Mouse (Mus musculus) G1E (cell line): ENCODE results near the gene Rgs17. TPM values are rescaled to one million over a fixed set of nuclear protein-coding genes. Genes with fewer than 3 reads are reported as not detected.

Source experiments
- ATAC-seq: 2 replicates; pipeline ENCODE4 v1.8.0; 2016; ENCODE audit warnings: mild to moderate bottlenecking; ENCODE audit not compliant: insufficient number of reproducible peaks, poor library complexity, low FRiP score, severe bottlenecking; ENCODE audit errors: extremely low read depth
- DNase-seq: peaks from one replicate; pipeline ENCODE4 v3.0.0; 2012; ENCODE audit warnings: low spot score
- H3K27me3 ChIP-seq: 2 replicates; pipeline ENCODE4 v1.6.1; 2012; ENCODE audit warnings: mild to moderate bottlenecking, low read length, inconsistent platforms; ENCODE audit not compliant: insufficient read depth
- H3K36me3 ChIP-seq: replicated peaks from 2 replicates; pipeline ENCODE3; 2012; ENCODE audit warnings: mild to moderate bottlenecking, inconsistent platforms
- H3K4me1 ChIP-seq: 2 replicates; pipeline ENCODE4 v1.6.1; 2012; ENCODE audit warnings: low read depth, low read length, inconsistent platforms, mixed read lengths; ENCODE audit not compliant: insufficient read depth
- H3K4me3 ChIP-seq: 2 replicates; pipeline ENCODE4 v1.5.1; 2012; ENCODE audit warnings: low read depth, mild to moderate bottlenecking, inconsistent platforms, low read length, moderate library complexity, mixed read lengths
- H3K9me3 ChIP-seq: replicated peaks from 2 replicates; pipeline ENCODE4 v1.6.1; 2012; ENCODE audit warnings: inconsistent platforms
- CTCF ChIP-seq: IDR thresholded peaks from 2 replicates; pipeline ENCODE4 v1.5.1; 2012; ENCODE audit warnings: low read depth, low read length, inconsistent platforms, mixed read lengths
- GATA1 ChIP-seq: IDR thresholded peaks from 2 replicates; pipeline ENCODE4 v1.6.1; 2012; ENCODE audit warnings: borderline replicate concordance, low read length, inconsistent platforms, mixed read lengths
- polyA plus RNA-seq: library from polyadenylated mRNA; stranded (reverse); fragments of >175 nt; gene quantifications from 2 replicates; pipeline ENCODE4 v1.2.3, GENCODE M21; 2012
- total RNA-seq, 2 experiments: library from RNA; stranded (forward) in 1 of 2; stranded (reverse) in 1 of 2; fragments of 200-1000 nt in 1 of 2; fragments of >200 nt in 1 of 2; fragmentation: Nextera tagmentation in 1 of 2; gene quantifications; 2 replicates each; pipeline ENCODE4 v1.2.3; 2014 to 2017

Rgs17 gene
- total and polyA plus RNA-seq, 3 experiments, result 0.05 TPM; not detected in 2

GRCm38 (mm10) chr10:5786923-5787322 lies 135.3 kb downstream of the Rgs17 start:
- peaks cover 17% of the 10 kb centered on the region for H3K27me3 ChIP-seq
- DNase-seq (no peak), ATAC-seq (0 out of 2 replicates have a peak, but pooled peaks have one; percentile 49)
- TF ChIP-seq GATA1 (no peak), CTCF (peak; percentile 27; the same call in 1 of the 2 replicates)
- no peaks in the 10 kb centered on the region for H3K9me3 ChIP-seq
- no peaks in the 10 kb centered on the region for H3K4me1 ChIP-seq
- no peaks in the 10 kb centered on the region for H3K36me3 ChIP-seq
- H3K4me3 ChIP-seq, result no peak overlapping the region

Other genes starting within 250 kb of the Rgs17 start
- 122 and 159 TPM in 2 replicates for gene Fbxo5, start 116.8 kb downstream of the Rgs17 start, total RNA-seq (2014; fragmentation: Nextera tagmentation)
- gene Fbxo5, start 116.8 kb downstream of the Rgs17 start, total RNA-seq (2017), result 78.8 and 83.1 TPM in 2 replicates
- gene Fbxo5, start 116.8 kb downstream of the Rgs17 start, polyA plus RNA-seq, result 5.8 and 11.0 TPM in 2 replicates
- 13.7 and 14.4 TPM in 2 replicates for gene Mtrf1l, start 98.5 kb downstream of the Rgs17 start, total RNA-seq (2014; fragmentation: Nextera tagmentation)
- 32.1 and 34.0 TPM in 2 replicates for gene Mtrf1l, start 98.5 kb downstream of the Rgs17 start, total RNA-seq (2017)
- 4.8 and 5.9 TPM in 2 replicates for gene Mtrf1l, start 98.5 kb downstream of the Rgs17 start, polyA plus RNA-seq